Mouse (Mus musculus) kidney, adult 18-20 months (tissue): ENCODE data around the gene Fam193b.
"Not testable (repeated sequence)": the region's sequence is repeated elsewhere in the genome, so short reads cannot be mapped to it uniquely, and the experiment has no call there.

Experiments
- DNase-seq: peaks from one replicate; pipeline ENCODE4 v3.0.0; 2021

Fam193b gene

GRCm38 (mm10) chr13:55571027-55571751, at the start of gene Fam193b:
Gene Fam193b, minus strand, starts transcription at chr13:55571120.
- peak; percentile 96 for DNase-seq

GRCm38 (mm10) chr13:55620275-55620674, 49.4 kb upstream of the Fam193b start:
- no peak for DNase-seq

- DNase-seq = no peak
Observed at GRCm38 (mm10) chr13:55619328-55619727, 48.4 kb upstream of the Fam193b start.

GRCm38 (mm10) chr13:55613471-55613870, 42.6 kb upstream of the Fam193b start:
- no peak for DNase-seq

- DNase-seq = no peak
Observed at GRCm38 (mm10) chr13:55611996-55612395, 41.1 kb upstream of the Fam193b start.

- DNase-seq = no peak
Observed at GRCm38 (mm10) chr13:55607624-55608006, 36.7 kb upstream of the Fam193b start.

- no peak for DNase-seq
Observed at GRCm38 (mm10) chr13:55606899-55607623, 36.1 kb upstream of the Fam193b start.

GRCm38 (mm10) chr13:55604606-55605005, 33.7 kb upstream of the Fam193b start:
- DNase-seq = no peak

- DNase-seq = peak; percentile 86
Observed at GRCm38 (mm10) chr13:55601611-55602010, 30.7 kb upstream of the Fam193b start.

- DNase-seq = no peak
Observed at GRCm38 (mm10) chr13:55600657-55601056, 29.7 kb upstream of the Fam193b start.

GRCm38 (mm10) chr13:55599566-55600540, 28.9 kb upstream of the Fam193b start, which contains the start of gene B4galt7:
Gene B4galt7, plus strand, starts transcription at chr13:55599896.
- DNase-seq = peak; percentile 91

- DNase-seq = no peak
Observed at GRCm38 (mm10) chr13:55596802-55597201, 25.9 kb upstream of the Fam193b start.

- DNase-seq = no peak
Observed at GRCm38 (mm10) chr13:55595375-55595774, 24.5 kb upstream of the Fam193b start.

GRCm38 (mm10) chr13:55593254-55593747, 22.4 kb upstream of the Fam193b start:
- DNase-seq = no peak

GRCm38 (mm10) chr13:55592512-55593253, 21.8 kb upstream of the Fam193b start:
- DNase-seq = peak; percentile 96

GRCm38 (mm10) chr13:55591961-55592490, 21.1 kb upstream of the Fam193b start:
- no peak for DNase-seq

GRCm38 (mm10) chr13:55578086-55578485, 7.2 kb upstream of the Fam193b start:
- DNase-seq = no peak

- DNase-seq = not testable (repeated sequence)
Observed at GRCm38 (mm10) chr13:55576872-55577271, 6.0 kb upstream of the Fam193b start.

- DNase-seq = no peak
Observed at GRCm38 (mm10) chr13:55575932-55576331, 5.0 kb upstream of the Fam193b start.

GRCm38 (mm10) chr13:55574321-55574720, 3.4 kb upstream of the Fam193b start:
- no peak for DNase-seq

GRCm38 (mm10) chr13:55573432-55573831, 2.5 kb upstream of the Fam193b start, which contains the start of gene Tmed9:
Gene Tmed9, plus strand, starts transcription at chr13:55573732.
- no peak for DNase-seq

GRCm38 (mm10) chr13:55571977-55572376, 1.1 kb upstream of the Fam193b start:
- DNase-seq = no peak
